Mouse (Mus musculus) cerebellum, adult 2 months (tissue): Measurements from ENCODE around the gene Rora.

ENCODE experiments used
- CTCF ChIP-seq: fragments of 200-500 bp; IDR thresholded peaks from 2 replicates; pipeline ENCODE4 v1.5.1; 2011; ENCODE audit warnings: low read depth, mild to moderate bottlenecking, control low read depth, low read length, moderate library complexity, borderline replicate concordance; ENCODE audit not compliant: insufficient read depth
- POLR2A ChIP-seq: fragments of 200-500 bp; IDR thresholded peaks from 2 replicates; pipeline ENCODE4 v1.6.1; 2011; ENCODE audit warnings: low read length, control low read depth, borderline replicate concordance; ENCODE audit not compliant: insufficient read depth

DNA sequence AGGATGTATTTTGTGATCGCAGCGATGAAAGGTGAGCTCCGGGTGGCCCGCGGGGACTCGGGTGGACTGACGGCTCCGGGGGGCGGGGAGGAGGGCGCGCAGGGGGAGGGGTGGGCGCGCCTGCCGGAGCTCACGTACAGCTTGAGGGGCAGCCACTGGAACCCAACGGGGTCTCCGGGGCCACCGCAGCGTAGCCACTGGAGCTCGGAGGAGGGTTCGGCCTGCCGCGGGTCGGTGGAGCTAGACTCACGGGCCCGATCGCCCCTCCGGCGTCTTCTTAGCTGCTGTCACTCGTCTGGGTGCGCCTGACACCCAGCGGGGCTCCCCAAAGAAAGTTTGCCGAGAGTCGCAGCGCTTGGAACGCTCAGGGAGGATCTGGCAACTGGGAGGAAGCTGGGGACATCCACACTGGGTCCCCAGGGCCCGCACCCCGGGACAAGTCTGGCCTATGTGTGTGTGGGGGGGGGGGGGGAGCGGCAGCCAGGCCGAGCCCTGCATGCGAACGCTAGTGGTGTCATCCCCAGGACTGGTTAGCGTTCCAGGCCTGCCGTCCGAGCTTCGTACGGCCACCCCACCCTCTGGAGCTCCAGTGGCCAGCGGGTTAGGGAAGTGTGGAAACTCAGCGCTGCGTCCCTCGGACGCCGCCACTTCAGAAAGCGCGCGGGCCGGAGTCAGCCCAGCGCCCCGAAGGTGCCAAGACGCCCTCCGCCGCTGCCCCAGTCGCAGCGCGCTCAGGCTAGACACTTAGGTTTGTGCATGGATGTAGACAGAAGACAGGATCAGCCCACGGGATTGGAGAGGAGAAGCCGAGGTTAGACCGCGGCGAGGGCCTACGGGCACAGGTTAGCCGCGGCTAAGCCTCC is 636.7 kb downstream of the Rora start:
- TF ChIP-seq CTCF (no peak), POLR2A (no peak)
